ENCODE assay signal across 13 mouse cellular contexts in genomic region chr12:70648179-70648811, GRCm38 (mm10).
DNase-seq lines count a peak whose midpoint lies in the region; ATAC-seq and TF ChIP-seq lines count a peak whose summit lies in the region.
"Had no signal": no experiment of that assay in that cellular context is flagged by ENCODE, and none has a peak within 500 bp of the region (broad histone marks: within the 10 kb centered on the region; RNA-seq: fewer than 3 reads in every experiment).

No protein-coding gene starts in this region.

- no peak for DNase-seq in heart, postnatal 4 days
- peak; percentile 77 for DNase-seq in urinary bladder, postnatal 14 days (ENCODE audit: low spot score)
- no peak for DNase-seq in urinary bladder, postnatal 10 days (ENCODE audit: low spot score)
- DNase-seq in heart, postnatal 0 days (ENCODE audit: low spot score), result no peak
- DNase-seq: embryo, embryonic 11 days; spleen, adult 18-20 months had no signal

- no peak overlapping the region for H3K4me3 ChIP-seq in heart, embryonic 11.5 days (ENCODE audit: low read depth, low read length)
- H3K4me3 ChIP-seq in heart, postnatal 0 days (ENCODE audit: low read depth, low read length), result no peak overlapping the region
- H3K4me3 ChIP-seq: forebrain, embryonic 15.5 days had no signal

- no peak for TF ChIP-seq CTCF in heart, postnatal 0 days (IDR thresholded peaks at IDR 0.05; ENCODE audit: low read depth)

- WGBS in heart, embryonic 11.5 days (ENCODE audit: insufficient replicate concordance), result 53% methylated on average over 6 of the region's 6 CpGs
- 47% methylated on average over 6 of the region's 6 CpGs for WGBS in heart, postnatal 0 days

- H3K9ac ChIP-seq in heart, embryonic 11.5 days (ENCODE audit: low read depth, low read length), result no peak overlapping the region
- H3K9ac ChIP-seq in heart, postnatal 0 days (replicated peaks; ENCODE audit: low read depth, low read length), result no peak overlapping the region
- H3K9ac ChIP-seq: forebrain, embryonic 15.5 days; liver, embryonic 14.5 days had no signal

- no peak for ATAC-seq in heart, embryonic 11.5 days (replicated peaks; ENCODE audit: insufficient number of reproducible peaks, low FRiP score, low TSS enrichment)
- no peak for ATAC-seq in heart, postnatal 0 days (ENCODE audit: insufficient read depth, low read depth)
- ATAC-seq in cerebellum, adult (ENCODE audit: insufficient number of reproducible peaks, low FRiP score, low TSS enrichment), result no peak
- no peak for ATAC-seq in CD4-positive, CD25-positive, alpha-beta regulatory T cell, adult 4 months
- ATAC-seq: activated CD4-positive, CD25-positive, alpha-beta regulatory T cell, adult 4 months; forebrain, embryonic 15.5 days; midbrain, embryonic 16.5 days had no signal

- H3K27me3 ChIP-seq in heart, embryonic 11.5 days (ENCODE audit: control insufficient read depth, insufficient read depth, low read length), result no peaks in the 10 kb centered on the region
- H3K27me3 ChIP-seq in heart, postnatal 0 days (ENCODE audit: control insufficient read depth, insufficient read depth, low read length), result no peaks in the 10 kb centered on the region
- H3K27me3 ChIP-seq: forebrain, embryonic 15.5 days had no signal

- H3K9me3 ChIP-seq in heart, embryonic 11.5 days (replicated peaks; ENCODE audit: control insufficient read depth, low read length), result no peaks in the 10 kb centered on the region
- H3K9me3 ChIP-seq in heart, postnatal 0 days (replicated peaks; ENCODE audit: control insufficient read depth, low read length), result no peaks in the 10 kb centered on the region
- H3K9me3 ChIP-seq: forebrain, embryonic 15.5 days had no signal

- no peak overlapping the region for H3K4me2 ChIP-seq in heart, embryonic 11.5 days
- no peak overlapping the region for H3K4me2 ChIP-seq in heart, postnatal 0 days (ENCODE audit: low read depth, low read length)
- H3K4me2 ChIP-seq: forebrain, embryonic 15.5 days had no signal

- peaks cover 10% of the 10 kb centered on the region for H3K4me1 ChIP-seq in heart, embryonic 11.5 days (ENCODE audit: control insufficient read depth, insufficient read depth, low read length)
- H3K4me1 ChIP-seq in heart, postnatal 0 days (ENCODE audit: control insufficient read depth, insufficient read depth), result peaks cover 46% of the 10 kb centered on the region; the same call in 1 of the 2 replicates

- no peak for TF ChIP-seq EP300 in heart, postnatal 0 days (IDR thresholded peaks at IDR 0.05; ENCODE audit: low read depth)

- no peaks in the 10 kb centered on the region for H3K36me3 ChIP-seq in heart, embryonic 11.5 days (ENCODE audit: control insufficient read depth, insufficient read depth, low read length)
- no peaks in the 10 kb centered on the region for H3K36me3 ChIP-seq in heart, postnatal 0 days (replicated peaks; ENCODE audit: control insufficient read depth, insufficient read depth, low read length)
- H3K36me3 ChIP-seq: forebrain, embryonic 15.5 days had no signal

- H3K27ac ChIP-seq in heart, embryonic 11.5 days (ENCODE audit: low read depth, low read length), result peak overlapping the region; percentile 7; the same call in 1 of the 2 replicates
- peak overlapping the region; percentile 94 for H3K27ac ChIP-seq in heart, postnatal 0 days (ENCODE audit: low read depth)
- H3K27ac ChIP-seq: forebrain, embryonic 15.5 days; liver, embryonic 14.5 days had no signal
